Mouse (Mus musculus) MEL (cell line): ENCODE measurements at regions not wholly inside any gene's neighbourhood (a gene's known extent, or its start where the extent isn't known, plus 50 kb on each side); places are given as distances from the start of the nearest gene placed in this dataset.

Source experiments
- DNase-seq: peaks from one replicate; pipeline ENCODE4 v3.0.0; 2011; ENCODE audit warnings: low read depth, low spot score
- H3K27ac ChIP-seq: 2 replicates; pipeline ENCODE4 v1.5.1; 2012; ENCODE audit warnings: low read depth, mild to moderate bottlenecking, control low read depth, low read length, moderate library complexity; ENCODE audit not compliant: control insufficient read depth
- H3K27me3 ChIP-seq, 2 experiments: fragments of 150-350 bp in 1 of 2; sonication (generic) in 1 of 2; 2 replicates each; pipeline ENCODE4 v1.6.1; 2012; ENCODE audit warnings: low read length in 2 of 2, mild to moderate bottlenecking in 2 of 2, improper control_type of control experiment in 1 of 2, moderate library complexity in 1 of 2; ENCODE audit not compliant: insufficient read depth in 2 of 2, control insufficient read depth in 1 of 2
- H3K36me3 ChIP-seq, 2 experiments: 2 replicates each; pipeline ENCODE4 v1.6.1; 2012 to 2014; ENCODE audit warnings: low read length in 2 of 2, improper control_type of control experiment in 1 of 2, inconsistent platforms in 1 of 2, mild to moderate bottlenecking in 1 of 2; ENCODE audit not compliant: insufficient read depth in 2 of 2, control insufficient read depth in 1 of 2
- H3K4me1 ChIP-seq, 2 experiments: fragments of 150-350 bp in 1 of 2; sonication (generic) in 1 of 2; 2 replicates each; pipeline ENCODE4 v1.6.1; 2012; ENCODE audit warnings: low read length in 2 of 2, improper control_type of control experiment in 1 of 2, mild to moderate bottlenecking in 1 of 2; ENCODE audit not compliant: insufficient read depth in 2 of 2, control insufficient read depth in 1 of 2
- H3K4me3 ChIP-seq, 2 experiments: fragments of 150-350 bp in 1 of 2; sonication (generic) in 1 of 2; 2 replicates each; pipeline ENCODE4 v1.5.1; 2012; ENCODE audit warnings: low read depth in 2 of 2, low read length in 2 of 2, mild to moderate bottlenecking in 2 of 2, moderate library complexity in 2 of 2, control low read depth in 1 of 2, improper control_type of control experiment in 1 of 2; ENCODE audit not compliant: control insufficient read depth in 1 of 2, insufficient read depth in 1 of 2
- H3K79me2 ChIP-seq: 2 replicates; pipeline ENCODE4 v1.6.1; 2012; ENCODE audit warnings: mild to moderate bottlenecking, low read length, moderate library complexity; ENCODE audit not compliant: control insufficient read depth, poor library complexity, insufficient read depth
- H3K9ac ChIP-seq: 2 replicates; pipeline ENCODE4 v1.6.1; 2012; ENCODE audit warnings: low read depth, mild to moderate bottlenecking, control low read depth, low read length, moderate library complexity; ENCODE audit not compliant: control insufficient read depth, poor library complexity, severe bottlenecking
- H3K9me3 ChIP-seq: fragments of 150-350 bp; sonication (generic); replicated peaks from 2 replicates; pipeline ENCODE4 v1.6.1; 2012; ENCODE audit warnings: mild to moderate bottlenecking, low read length, improper control_type of control experiment, moderate library complexity; ENCODE audit not compliant: insufficient read depth
- BHLHE40 ChIP-seq: IDR thresholded peaks from 2 replicates; pipeline ENCODE4 v1.6.1; 2012; ENCODE audit warnings: low read depth, mild to moderate bottlenecking, inconsistent platforms, low read length, improper control_type of control experiment, borderline replicate concordance
- CHD2 ChIP-seq: IDR thresholded peaks from 2 replicates; pipeline ENCODE4 v1.6.1; 2011; ENCODE audit warnings: low read length, improper control_type of control experiment
- CTCF ChIP-seq, 3 experiments: IDR thresholded peaks in 2 of 3; conservative IDR thresholded peaks in 1 of 3; 2 replicates each; pipeline ENCODE4 v1.5.1; 2011 to 2012; ENCODE audit warnings: low read length in 3 of 3, low read depth in 2 of 3, mild to moderate bottlenecking in 2 of 3, improper control_type of control experiment in 1 of 3, inconsistent platforms in 1 of 3, mixed read lengths in 1 of 3, moderate library complexity in 1 of 3; ENCODE audit not compliant: control insufficient read depth in 1 of 3, insufficient read depth in 1 of 3, poor library complexity in 1 of 3, severe bottlenecking in 1 of 3
- E2F4 ChIP-seq: IDR thresholded peaks from 2 replicates; pipeline ENCODE4 v1.6.1; 2011; ENCODE audit warnings: low read depth, low read length, improper control_type of control experiment, borderline replicate concordance
- HCFC1 ChIP-seq: IDR thresholded peaks from 2 replicates; pipeline ENCODE4 v1.6.1; 2012; ENCODE audit warnings: low read depth, mild to moderate bottlenecking, inconsistent platforms, low read length, improper control_type of control experiment, moderate library complexity
- JUND ChIP-seq: IDR thresholded peaks from 2 replicates; pipeline ENCODE4 v1.6.1; 2011; ENCODE audit warnings: low read depth, mild to moderate bottlenecking, improper control_type of control experiment, low read length
- MAX ChIP-seq: IDR thresholded peaks from 2 replicates; pipeline ENCODE4 v1.6.1; 2011; ENCODE audit warnings: low read length, improper control_type of control experiment
- MEF2A ChIP-seq: IDR thresholded peaks from 2 replicates; pipeline ENCODE4 v1.6.1; 2014; ENCODE audit warnings: low read depth, mild to moderate bottlenecking, inconsistent platforms, low read length, improper control_type of control experiment; ENCODE audit not compliant: poor library complexity, insufficient replicate concordance, severe bottlenecking; ENCODE audit errors: extremely low read depth
- MXI1 ChIP-seq: IDR thresholded peaks from 2 replicates; pipeline ENCODE4 v1.6.1; 2011; ENCODE audit warnings: mild to moderate bottlenecking, low read depth, low read length, improper control_type of control experiment
- MYC ChIP-seq: IDR thresholded peaks from 2 replicates; pipeline ENCODE4 v1.6.1; 2011; ENCODE audit warnings: low read depth, mild to moderate bottlenecking, low read length, improper control_type of control experiment, moderate library complexity
- NELFE ChIP-seq: IDR thresholded peaks from 2 replicates; pipeline ENCODE4 v1.6.1; 2011; ENCODE audit warnings: low read depth, low read length, improper control_type of control experiment
- NRF1 ChIP-seq: IDR thresholded peaks from 2 replicates; pipeline ENCODE4 v1.6.1; 2014; ENCODE audit warnings: low read depth, mild to moderate bottlenecking, inconsistent platforms, low read length, improper control_type of control experiment, moderate library complexity; ENCODE audit not compliant: poor library complexity, insufficient read depth, severe bottlenecking
- POLR2A ChIP-seq, 2 experiments: IDR thresholded peaks; 2 replicates each; pipeline ENCODE4 v1.6.1; 2011 to 2012; ENCODE audit warnings: low read length in 2 of 2, mild to moderate bottlenecking in 2 of 2, control low read depth in 1 of 2, improper control_type of control experiment in 1 of 2, low read depth in 1 of 2, moderate library complexity in 1 of 2; ENCODE audit not compliant: control insufficient read depth in 1 of 2, insufficient read depth in 1 of 2, poor library complexity in 1 of 2
- RAD21 ChIP-seq: IDR thresholded peaks from 2 replicates; pipeline ENCODE4 v1.6.1; 2011; ENCODE audit warnings: mild to moderate bottlenecking, low read depth, low read length, improper control_type of control experiment
- SMC3 ChIP-seq: IDR thresholded peaks from 2 replicates; pipeline ENCODE4 v1.6.1; 2011; ENCODE audit warnings: low read depth, low read length, improper control_type of control experiment
- USF2 ChIP-seq, 2 experiments: IDR thresholded peaks; 2 replicates each; pipeline ENCODE4 v1.6.1; 2011 to 2012; ENCODE audit warnings: improper control_type of control experiment in 2 of 2, low read length in 2 of 2, borderline replicate concordance in 1 of 2, inconsistent platforms in 1 of 2, low read depth in 1 of 2, mild to moderate bottlenecking in 1 of 2; ENCODE audit not compliant: insufficient read depth in 1 of 2
- ZKSCAN1 ChIP-seq: IDR thresholded peaks from 2 replicates; pipeline ENCODE4 v1.6.1; 2012; ENCODE audit warnings: low read depth, mild to moderate bottlenecking, inconsistent platforms, low read length, improper control_type of control experiment, moderate library complexity
- ZNF384 ChIP-seq: IDR thresholded peaks from 2 replicates; pipeline ENCODE4 v1.6.1; 2012; ENCODE audit warnings: low read depth, mild to moderate bottlenecking, inconsistent platforms, low read length, improper control_type of control experiment

- H3K9me3 ChIP-seq = no peaks in the 10 kb centered on the region
- no peak overlapping the region for H3K27ac ChIP-seq
- H3K79me2 ChIP-seq = no peaks in the 10 kb centered on the region
- H3K27me3 ChIP-seq = peaks cover 2 to 3% of the 10 kb centered on the region in 2 experiments; a peak in 2 of 4 replicates
- H3K36me3 ChIP-seq = no peaks in the 10 kb centered on the region
- no peak for TF ChIP-seq MAX
- TF ChIP-seq NELFE = no peak
- no peak for DNase-seq
- no peaks in the 10 kb centered on the region for H3K4me1 ChIP-seq
- no peak overlapping the region for H3K4me3 ChIP-seq
- no peak overlapping the region for H3K9ac ChIP-seq
Measured at GRCm38 (mm10) chr19:16045261-16045660, 60.5 kb upstream of the Cep78 start.

GRCm38 (mm10) chr19:16044169-16044568 is 59.4 kb upstream of the Cep78 start:
- DNase-seq = no peak
- Histone ChIP-seq H3K36me3 (no peaks in the 10 kb centered on the region), H3K79me2 (no peaks in the 10 kb centered on the region), H3K4me1 (no peaks in the 10 kb centered on the region), H3K4me3 (no peak overlapping the region), H3K27ac (no peak overlapping the region), H3K9ac (no peak overlapping the region), H3K27me3 (peaks cover 3% of the 10 kb centered on the region in 2 experiments), H3K9me3 (no peaks in the 10 kb centered on the region)
- TF ChIP-seq MEF2A = no peak
- TF ChIP-seq JUND = no peak
- TF ChIP-seq BHLHE40 = no peak
- TF ChIP-seq ZKSCAN1 = no peak

- Histone ChIP-seq H3K27me3 (peaks cover 3% of the 10 kb centered on the region in 2 experiments), H3K4me3 (no peak overlapping the region), H3K9ac (no peak overlapping the region), H3K27ac (no peak overlapping the region), H3K79me2 (no peaks in the 10 kb centered on the region), H3K4me1 (no peaks in the 10 kb centered on the region), H3K36me3 (no peaks in the 10 kb centered on the region), H3K9me3 (no peaks in the 10 kb centered on the region)
- TF ChIP-seq USF2 (IDR thresholded peaks at IDR 0.05; ENCODE audit: borderline replicate concordance in 1 of 2, insufficient read depth in 1 of 2, low read depth in 1 of 2, low read length in 2 of 2) = no peak
- TF ChIP-seq CHD2 = no peak
- no peak for TF ChIP-seq MYC
- no peak for TF ChIP-seq POLR2A (IDR thresholded peaks at IDR 0.05; ENCODE audit: control insufficient read depth in 1 of 2, insufficient read depth in 1 of 2, low read depth in 1 of 2, low read length in 2 of 2, poor library complexity in 1 of 2)
- no peak for TF ChIP-seq ZKSCAN1
- no peak for TF ChIP-seq RAD21
- TF ChIP-seq HCFC1 = no peak
- TF ChIP-seq SMC3 = no peak
- TF ChIP-seq NRF1 = no peak
- no peak for TF ChIP-seq MXI1
- TF ChIP-seq E2F4 = no peak
- TF ChIP-seq CTCF (IDR thresholded peaks at IDR 0.05 in 2 of 3, conservative IDR thresholded peaks at IDR 0.05 in 1 of 3; ENCODE audit: control insufficient read depth in 1 of 3, insufficient read depth in 1 of 3, low read depth in 2 of 3, low read length in 3 of 3, poor library complexity in 1 of 3, severe bottlenecking in 1 of 3) = no peak
- TF ChIP-seq ZNF384 = no peak
- no peak for DNase-seq
Measured at GRCm38 (mm10) chr19:16043007-16043406, 58.2 kb upstream of the Cep78 start.
